Mouse (Mus musculus) liver, embryonic 14 days (tissue): ENCODE results near the gene Ireb2. TPM values are rescaled to one million over a fixed set of nuclear protein-coding genes. Genes with fewer than 3 reads are reported as not detected.

ENCODE experiments used
- polyA plus RNA-seq: library from polyadenylated mRNA; depleted of rRNA; stranded (reverse); fragments of >200 nt; gene quantifications from 2 replicates; pipeline ENCODE4 v1.2.3, GENCODE M21; 2012; rRNA removed

The Ireb2 gene
- 10.2 and 12.1 TPM in 2 replicates for polyA plus RNA-seq

DNA sequence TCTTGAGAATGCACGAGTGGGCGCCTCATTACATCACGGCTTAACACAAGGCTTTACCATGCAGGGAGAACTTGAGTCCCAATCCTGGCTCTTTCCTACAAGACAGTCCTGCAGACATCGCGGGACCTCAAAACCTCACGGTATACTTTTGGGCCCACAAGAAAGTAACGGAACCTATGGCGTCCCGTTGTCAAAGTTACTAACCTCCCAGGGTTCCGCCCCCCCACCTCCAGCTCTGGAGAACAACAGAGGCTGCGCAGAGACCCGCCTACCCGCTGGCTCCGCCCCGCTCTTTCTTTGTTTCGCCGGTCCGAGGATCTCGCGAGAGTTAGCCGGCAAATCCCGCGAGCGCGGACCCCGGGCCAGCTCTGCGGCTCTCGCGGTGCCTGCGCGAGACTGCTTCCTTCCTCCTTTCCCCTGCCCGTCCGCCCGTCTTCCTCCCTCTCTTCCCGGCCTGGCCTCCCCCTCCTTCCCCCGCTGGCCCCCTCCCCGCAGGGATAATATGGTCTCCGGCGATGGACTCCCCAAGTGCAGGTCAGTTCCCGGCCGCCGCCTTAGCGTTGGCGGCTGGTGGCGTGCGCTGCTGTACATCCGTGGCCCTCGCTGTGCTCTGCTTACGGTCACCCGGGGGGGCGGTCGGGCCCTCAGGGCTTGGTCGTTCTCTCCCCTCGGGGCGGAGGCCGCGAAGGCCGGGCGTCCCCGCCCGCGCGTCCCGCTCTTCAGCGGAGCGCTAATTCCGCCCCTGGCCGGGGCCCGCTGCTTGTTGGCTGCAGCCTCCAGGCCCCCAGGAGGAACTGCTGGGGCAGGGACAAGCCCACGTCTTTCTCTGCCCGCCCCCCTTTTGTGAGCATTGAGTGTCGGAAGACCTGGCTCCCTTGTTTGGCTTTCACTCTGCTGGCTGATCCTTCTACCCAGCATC lies at the start of gene Ireb2:
Ireb2 (plus strand) TSS at position 427 of the 919 bp plus-strand sequence.

DNA sequence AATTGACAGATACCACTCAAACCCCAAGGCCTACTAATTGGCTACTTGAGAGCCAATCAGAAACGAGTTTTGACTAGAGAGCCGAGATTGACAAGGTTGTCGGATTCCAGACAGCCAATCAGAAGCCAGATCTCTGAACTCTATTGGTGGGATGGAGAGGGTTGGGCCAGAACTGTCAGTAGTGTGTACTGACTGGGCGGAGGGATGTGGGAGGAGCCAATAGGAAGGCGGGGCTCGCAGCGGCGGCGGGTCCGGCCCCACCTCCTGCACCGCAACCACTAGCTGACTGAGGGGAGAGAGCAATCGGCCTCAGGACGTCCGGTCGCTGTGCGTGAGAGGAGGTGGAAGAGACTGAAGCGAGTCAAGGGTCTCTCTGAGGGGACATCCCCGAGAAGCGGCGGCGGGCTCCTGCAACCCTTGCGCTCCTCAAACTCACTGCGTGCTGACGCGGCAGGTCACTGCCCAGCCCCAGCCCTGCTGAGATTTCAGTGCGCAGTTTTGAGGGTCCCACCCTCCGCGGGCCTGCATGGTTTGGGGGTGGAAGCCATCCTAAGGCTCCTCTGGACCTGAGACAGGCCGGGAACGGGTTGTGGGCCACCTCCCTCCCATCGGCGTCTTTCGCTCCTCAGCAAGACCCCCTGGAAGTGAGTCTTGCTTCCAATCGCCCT lies 53.6 kb downstream of the Ireb2 start, which contains the start of gene Hykk:
Hykk (plus strand) TSS at position 274 of the 668 bp plus-strand sequence.

DNA sequence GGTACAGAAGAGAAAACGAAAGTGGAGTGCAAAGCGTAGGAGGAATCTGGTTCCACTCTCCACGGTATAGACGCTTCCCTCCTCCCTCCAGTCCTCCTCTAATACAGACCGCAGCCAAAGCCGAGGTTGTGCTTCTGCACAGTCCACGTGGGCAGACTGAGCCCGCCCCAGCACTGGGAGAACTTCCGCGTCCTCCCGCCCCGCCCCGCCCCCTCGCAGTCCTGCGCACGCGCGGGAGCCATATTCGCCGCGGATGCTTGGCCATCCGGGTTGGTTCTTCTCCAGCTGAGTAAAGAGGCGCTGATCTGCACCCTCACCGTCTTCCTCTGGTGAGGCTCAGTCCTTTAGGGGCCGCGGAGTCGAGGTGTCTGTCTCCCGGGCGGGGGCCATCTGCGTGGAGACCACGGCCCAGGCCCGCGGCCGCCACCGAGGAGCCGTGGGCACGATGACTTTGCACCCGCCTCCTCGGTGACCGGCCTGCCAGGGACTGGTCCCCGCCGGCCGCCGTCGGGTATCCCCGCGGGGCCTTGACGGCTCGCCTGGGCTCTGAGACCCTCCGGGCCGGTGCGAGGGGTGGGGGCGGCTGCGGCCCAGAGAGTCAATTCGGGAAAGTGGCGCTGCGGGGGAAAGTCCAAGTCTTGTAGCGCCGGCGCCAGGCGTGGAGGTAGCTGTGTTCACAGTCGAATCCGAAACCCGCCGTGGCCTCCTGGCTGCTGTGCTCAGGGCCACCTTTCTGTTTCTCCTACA lies 87.2 kb downstream of the Ireb2 start, which contains the start of the genes Psma4 and AY074887:
Psma4 (plus strand) TSS at position 216 of the 747 bp plus-strand sequence.
AY074887 (minus strand) TSS at position 424 of the 747 bp plus-strand sequence.

Other genes with a start within 250 kb of the Ireb2 start
- 0.05 TPM in 2 replicates for gene Acsbg1, start 201.9 kb upstream of the Ireb2 start, polyA plus RNA-seq
- gene Dnaja4, start 164.9 kb upstream of the Ireb2 start, polyA plus RNA-seq, result 14.3 and 16.6 TPM in 2 replicates
- gene Wdr61, start 129.3 kb upstream of the Ireb2 start, polyA plus RNA-seq, result 51.7 and 59.8 TPM in 2 replicates
- gene Crabp1, start 99.0 kb upstream of the Ireb2 start, polyA plus RNA-seq, result 0.55 and 1.2 TPM in 2 replicates
- gene Hykk, start 53.5 kb downstream of the Ireb2 start, polyA plus RNA-seq, result 0.74 and 0.95 TPM in 2 replicates
- 104 and 112 TPM in 2 replicates for gene Psma4, start 87.0 kb downstream of the Ireb2 start, polyA plus RNA-seq
- gene AY074887, start 87.2 kb downstream of the Ireb2 start, polyA plus RNA-seq, result not detected in 2 replicates
- gene Chrna5, start 117.1 kb downstream of the Ireb2 start, polyA plus RNA-seq, result 0.01 and 0.02 TPM in 2 replicates
- not detected in 2 replicates for gene Chrna3, start 162.8 kb downstream of the Ireb2 start, polyA plus RNA-seq
- gene Chrnb4, start 185.0 kb downstream of the Ireb2 start, polyA plus RNA-seq, result 0.01 TPM in 2 replicates